Mouse (Mus musculus) limb, embryonic 12.5 days (tissue): Measurements from ENCODE around the gene Ces3a. TPM values are rescaled to one million over a fixed set of nuclear protein-coding genes. Genes with fewer than 3 reads are reported as not detected.
"Not testable (repeated sequence)": the region's sequence is repeated elsewhere in the genome, so short reads cannot be mapped to it uniquely, and the experiment has no call there.

Experiments
- ATAC-seq: fragments of 200-750 bp; cut with Nextera tagmentation; 2 replicates; pipeline ENCODE4 v1.8.0; 2017; ENCODE audit warnings: low read depth, moderate TSS enrichment; ENCODE audit not compliant: insufficient number of reproducible peaks, insufficient read depth, low FRiP score, low TSS enrichment
- H3K27ac ChIP-seq: fragments of 300-500 bp; sonication (generic); 2 replicates; pipeline ENCODE4 v1.5.1; 2016; ENCODE audit warnings: mild to moderate bottlenecking, moderate library complexity
- H3K27me3 ChIP-seq: fragments of 300-500 bp; sonication (generic); 2 replicates; pipeline ENCODE4 v1.6.1; 2016; ENCODE audit warnings: mild to moderate bottlenecking, moderate library complexity
- H3K36me3 ChIP-seq: fragments of 300-500 bp; sonication (generic); 2 replicates; pipeline ENCODE4 v1.6.1; 2016; ENCODE audit warnings: mild to moderate bottlenecking, moderate library complexity
- H3K4me1 ChIP-seq: fragments of 300-500 bp; sonication (generic); replicated peaks from 2 replicates; pipeline ENCODE4 v1.6.1; 2016
- H3K4me2 ChIP-seq: fragments of 300-500 bp; sonication (generic); 2 replicates; pipeline ENCODE4 v1.6.1; 2016; ENCODE audit warnings: mild to moderate bottlenecking, moderate library complexity
- H3K4me3 ChIP-seq: fragments of 300-500 bp; sonication (generic); replicated peaks from 2 replicates; pipeline ENCODE4 v1.5.1; 2016; ENCODE audit warnings: mild to moderate bottlenecking
- H3K9ac ChIP-seq: fragments of 300-500 bp; sonication (generic); replicated peaks from 2 replicates; pipeline ENCODE4 v1.6.1; 2016; ENCODE audit warnings: mild to moderate bottlenecking, moderate library complexity
- H3K9me3 ChIP-seq: fragments of 300-500 bp; sonication (generic); 2 replicates; pipeline ENCODE4 v1.6.1; 2016; ENCODE audit warnings: mild to moderate bottlenecking, moderate library complexity
- WGBS: fragments of 180-500 bp; shearing (Covaris S2); methylation state at CpG from one replicate; pipeline ENCODE4 v1.1.7; 2016; 5-methylcytosine and 5-hydroxymethylcytosine counted together
- polyA plus RNA-seq: library from polyadenylated mRNA; unstranded; fragments of >200 nt; fragmentation: Nextera tagmentation; extraction: Ambion mirVana; gene quantifications from 2 replicates; pipeline ENCODE4 v1.2.1, GENCODE M21; 2016

The Ces3a gene
- polyA plus RNA-seq, 1 experiment from 2014 or later = not detected

DNA sequence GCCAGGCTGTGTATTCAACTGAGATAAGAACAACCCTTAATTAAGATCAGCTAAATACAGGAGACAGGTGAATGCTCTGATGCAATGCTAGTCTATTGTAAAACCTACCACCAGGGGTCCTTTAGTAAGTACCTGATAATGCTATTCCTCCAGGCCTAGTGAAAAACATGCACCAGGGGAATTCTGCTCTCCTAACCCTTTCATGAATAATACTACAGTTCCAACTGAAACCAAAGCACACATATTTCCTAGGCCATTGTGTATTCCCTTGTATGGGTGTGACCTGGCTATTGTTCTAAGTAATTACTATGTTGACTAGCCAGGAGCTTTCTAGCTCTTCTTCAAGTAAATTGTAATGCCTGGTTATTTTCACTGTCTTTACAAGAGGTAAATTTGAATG is 11.7 kb downstream of the Ces3a start:
- H3K27ac ChIP-seq = no peak overlapping the region
- H3K4me3 ChIP-seq = no peak overlapping the region
- H3K36me3 ChIP-seq = no peaks in the 10 kb centered on the region
- no peaks in the 10 kb centered on the region for H3K27me3 ChIP-seq
- no peak overlapping the region for H3K4me2 ChIP-seq
- H3K9ac ChIP-seq = no peak overlapping the region
- H3K4me1 ChIP-seq = no peaks in the 10 kb centered on the region
- H3K9me3 ChIP-seq = 0 out of 2 replicates have a peak, but pooled peaks cover 3% of the 10 kb centered on the region
- ATAC-seq = no peak

DNA sequence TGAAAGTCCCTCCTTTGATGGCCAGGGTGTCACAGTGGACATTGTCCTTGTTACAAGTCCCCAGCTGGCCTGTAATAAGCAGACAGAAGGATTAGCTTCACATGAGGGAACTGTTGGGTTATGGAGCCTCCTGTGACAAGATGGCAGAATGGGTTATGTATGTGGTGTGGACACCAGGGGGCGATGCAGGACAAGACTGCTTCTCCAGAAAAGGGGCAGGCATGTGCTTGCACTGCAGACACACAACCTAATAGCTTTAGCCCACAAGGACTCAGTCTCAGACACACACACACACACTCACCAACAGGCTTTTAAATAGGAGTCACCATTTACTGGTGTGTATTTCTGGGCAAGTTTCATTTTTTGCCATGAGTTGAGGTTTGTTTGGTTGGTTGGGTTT is 18.4 kb downstream of the Ces3a start:
- Histone ChIP-seq H3K4me3 (no peak overlapping the region), H3K36me3 (no peaks in the 10 kb centered on the region), H3K4me1 (no peaks in the 10 kb centered on the region), H3K27ac (no peak overlapping the region), H3K9me3 (0 out of 2 replicates have a peak, but pooled peaks cover 3% of the 10 kb centered on the region), H3K9ac (no peak overlapping the region), H3K4me2 (no peak overlapping the region), H3K27me3 (no peaks in the 10 kb centered on the region)
- no peak for ATAC-seq
- 23% methylated on average over 1 of the region's 1 CpGs for WGBS

DNA sequence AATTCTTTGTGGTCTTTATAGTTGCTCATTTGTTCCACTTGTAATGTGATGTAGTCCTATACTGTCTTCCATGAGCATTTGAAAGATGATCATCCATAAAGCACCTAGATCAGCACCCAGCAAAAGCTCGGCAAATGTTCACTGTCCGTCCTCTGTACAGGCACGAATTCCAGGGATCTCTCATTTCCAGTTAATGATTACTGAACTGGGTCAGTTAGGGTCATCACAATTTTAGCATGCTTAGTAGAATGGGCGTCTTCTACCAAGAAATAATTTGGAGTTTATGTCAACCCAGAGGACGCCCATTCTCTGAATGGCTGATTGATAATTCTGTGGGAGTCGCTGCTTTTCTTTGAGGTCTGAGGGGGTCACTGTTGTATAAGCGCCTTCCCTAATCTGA is 19.5 kb downstream of the Ces3a start:
- not testable (repeated sequence) for H3K9me3 ChIP-seq, H3K36me3 ChIP-seq, H3K4me2 ChIP-seq, H3K4me3 ChIP-seq, ATAC-seq, H3K27ac ChIP-seq, H3K4me1 ChIP-seq, H3K9ac ChIP-seq, H3K27me3 ChIP-seq
- 77% methylated on average over 7 of the region's 7 CpGs for WGBS

DNA sequence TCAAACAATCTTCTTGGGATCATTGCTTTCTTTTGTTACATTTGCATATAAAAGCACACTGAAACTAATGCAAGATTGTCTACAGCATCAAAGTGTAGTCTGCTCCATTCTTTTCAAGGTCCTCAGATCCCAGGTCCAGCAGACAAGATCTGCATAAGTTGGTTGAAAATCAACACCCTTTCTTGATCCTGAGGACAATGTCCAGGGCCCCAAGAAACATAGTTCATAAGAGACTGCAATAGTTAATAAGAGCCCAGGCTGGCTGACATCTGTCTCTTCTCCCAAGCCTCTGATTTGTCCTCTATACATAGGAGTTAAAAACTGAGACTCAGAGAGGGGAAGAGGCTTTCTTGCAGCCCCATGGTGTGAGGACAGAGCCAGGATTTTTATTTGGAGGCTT is 20.6 kb downstream of the Ces3a start:
- no peak overlapping the region for H3K9ac ChIP-seq
- H3K4me1 ChIP-seq = no peaks in the 10 kb centered on the region
- no peak overlapping the region for H3K4me2 ChIP-seq
- no peaks in the 10 kb centered on the region for H3K9me3 ChIP-seq
- no peak overlapping the region for H3K27ac ChIP-seq
- ATAC-seq = no peak
- H3K4me3 ChIP-seq = no peak overlapping the region
- no peaks in the 10 kb centered on the region for H3K27me3 ChIP-seq
- H3K36me3 ChIP-seq = no peaks in the 10 kb centered on the region

DNA sequence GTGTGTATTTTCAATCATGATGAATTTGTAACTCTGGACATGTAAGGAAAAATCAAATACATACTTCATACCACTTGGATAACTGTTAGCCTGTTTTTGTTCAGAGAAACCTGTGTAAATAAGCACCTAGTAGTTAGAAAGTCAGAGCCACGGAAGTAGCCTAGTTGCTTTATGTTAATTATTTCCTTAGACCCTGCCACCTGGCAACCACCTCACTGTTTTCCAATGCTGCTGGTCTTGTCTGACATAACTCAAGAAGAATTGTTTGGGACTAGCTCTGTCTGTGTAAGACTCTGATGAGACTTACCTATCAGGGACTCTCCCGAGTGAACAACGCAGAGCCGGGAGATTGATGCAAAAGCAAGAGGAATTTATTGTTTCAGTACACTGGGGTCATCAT is 28.2 kb downstream of the Ces3a start:
- Histone ChIP-seq H3K9ac (no peak overlapping the region), H3K4me1 (no peaks in the 10 kb centered on the region), H3K9me3 (no peaks in the 10 kb centered on the region), H3K4me2 (no peak overlapping the region), H3K27ac (no peak overlapping the region), H3K36me3 (no peaks in the 10 kb centered on the region), H3K4me3 (no peak overlapping the region), H3K27me3 (no peaks in the 10 kb centered on the region)
- WGBS = 94% methylated on average over 4 of the region's 4 CpGs
- ATAC-seq = no peak

DNA sequence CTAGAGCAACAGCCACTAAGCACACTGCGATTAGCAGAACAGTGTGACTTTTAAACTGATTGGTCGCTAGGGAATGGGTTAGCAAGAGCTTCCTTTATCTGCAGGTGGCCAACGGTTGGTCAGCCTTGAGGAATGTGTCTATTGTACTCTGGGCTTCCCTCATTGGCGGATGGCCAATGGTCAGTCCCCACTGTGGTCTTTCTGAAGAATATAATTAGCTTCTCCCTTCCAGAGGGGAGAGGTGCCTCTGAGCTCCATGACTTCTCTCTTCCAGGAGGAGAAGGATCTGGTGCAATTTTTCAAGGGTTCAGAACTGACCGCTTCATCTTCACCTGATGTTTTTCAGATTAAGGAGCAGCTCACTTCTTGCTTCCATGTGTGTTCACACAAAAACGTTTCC is 28.7 kb downstream of the Ces3a start:
- Histone ChIP-seq H3K36me3 (no peaks in the 10 kb centered on the region), H3K9me3 (no peaks in the 10 kb centered on the region), H3K4me1 (no peaks in the 10 kb centered on the region), H3K4me2 (no peak overlapping the region), H3K27me3 (no peaks in the 10 kb centered on the region), H3K27ac (no peak overlapping the region), H3K9ac (no peak overlapping the region), H3K4me3 (no peak overlapping the region)
- no peak for ATAC-seq
- WGBS = 75% methylated on average over 6 of the region's 6 CpGs

DNA sequence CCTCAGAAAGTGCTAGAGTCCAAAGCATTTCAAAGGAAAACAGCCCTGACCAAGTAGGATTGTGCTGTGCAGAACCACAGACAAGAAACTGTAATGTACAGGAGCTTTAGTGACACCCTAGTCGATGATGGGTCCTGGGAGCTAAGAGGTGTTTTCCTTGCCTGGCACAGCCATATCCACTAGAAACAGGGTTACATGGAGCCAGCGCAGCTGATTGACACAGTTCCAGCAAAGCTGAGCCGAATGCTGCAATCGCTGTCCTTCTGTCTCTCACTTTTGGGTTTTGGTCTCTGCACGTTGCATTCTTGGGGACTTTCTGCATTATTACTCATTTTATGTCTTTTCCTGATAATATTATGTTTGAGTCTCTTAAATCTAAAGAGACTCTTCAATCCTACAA is 30.2 kb downstream of the Ces3a start:
- H3K4me1 ChIP-seq = no peaks in the 10 kb centered on the region
- WGBS = 83% methylated on average over 5 of the region's 5 CpGs
- no peaks in the 10 kb centered on the region for H3K9me3 ChIP-seq
- H3K36me3 ChIP-seq = no peaks in the 10 kb centered on the region
- H3K4me3 ChIP-seq = no peak overlapping the region
- no peak overlapping the region for H3K4me2 ChIP-seq
- H3K27me3 ChIP-seq = no peaks in the 10 kb centered on the region
- H3K9ac ChIP-seq = no peak overlapping the region
- no peak for ATAC-seq
- H3K27ac ChIP-seq = no peak overlapping the region

DNA sequence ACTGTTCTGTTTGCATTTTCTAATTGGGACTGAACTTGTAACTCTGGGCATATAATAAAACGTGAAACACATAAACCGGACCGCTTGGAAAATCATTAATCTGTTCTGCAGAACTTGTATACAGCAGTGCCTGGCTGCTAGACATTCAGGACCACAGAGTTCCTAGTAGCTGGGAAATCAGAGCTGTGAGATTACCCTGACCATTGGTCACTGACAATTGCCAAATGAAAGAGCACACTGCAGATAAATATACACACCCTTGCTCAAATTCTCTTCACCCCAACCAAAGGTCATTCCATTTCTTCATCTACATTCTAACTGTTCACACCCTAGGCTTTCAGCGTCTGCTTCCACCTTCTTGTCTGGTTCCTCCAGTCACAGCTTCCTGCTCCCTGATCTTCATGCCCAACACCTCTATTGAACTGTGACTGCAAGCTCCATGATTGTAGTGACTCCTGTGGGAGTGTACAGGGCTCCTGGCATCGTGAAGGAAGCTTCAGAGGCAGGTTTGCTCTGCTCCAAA is 32.5 kb downstream of the Ces3a start:
- H3K4me1 ChIP-seq = no peaks in the 10 kb centered on the region
- H3K4me2 ChIP-seq = no peak overlapping the region
- H3K27me3 ChIP-seq = no peaks in the 10 kb centered on the region
- no peak overlapping the region for H3K27ac ChIP-seq
- no peak overlapping the region for H3K9ac ChIP-seq
- no peaks in the 10 kb centered on the region for H3K36me3 ChIP-seq
- no peaks in the 10 kb centered on the region for H3K9me3 ChIP-seq
- ATAC-seq = no peak
- no peak overlapping the region for H3K4me3 ChIP-seq
- 61% methylated on average over 5 of the region's 5 CpGs for WGBS

DNA sequence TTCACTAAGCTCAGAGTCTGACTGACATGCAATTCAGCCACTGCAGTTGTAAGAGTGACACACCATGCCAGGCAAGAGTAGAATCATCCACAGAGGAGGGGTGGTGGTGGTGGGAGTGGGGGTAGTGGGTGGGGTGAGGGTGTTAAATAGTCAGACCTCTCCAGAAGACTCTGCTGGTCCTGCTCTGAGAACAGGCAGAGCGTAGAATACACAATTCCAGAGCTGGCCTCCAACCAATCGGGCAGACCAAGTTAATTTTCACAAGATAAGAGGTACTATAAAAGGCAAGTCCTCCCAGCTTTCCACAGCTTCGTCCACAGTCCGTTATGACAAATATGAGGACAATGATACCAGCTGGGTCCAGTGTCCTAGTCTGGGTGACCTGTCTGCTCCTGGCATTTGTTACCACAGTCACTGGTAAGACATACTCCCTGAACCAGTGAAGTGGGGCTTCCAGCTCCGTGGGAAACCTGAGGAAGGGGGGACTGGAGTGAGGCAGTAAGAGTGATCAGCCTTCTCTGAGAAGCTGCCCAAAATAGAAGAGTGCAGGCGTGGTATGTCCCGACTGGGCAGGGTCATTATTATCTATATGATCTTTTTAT is 35.1 kb downstream of the Ces3a start, which contains the start of gene Ces3b:
Gene Ces3b (plus strand): TSS at position 305 of the 602 bp plus-strand sequence.
- H3K4me3 ChIP-seq = no peak within 1 kb of the TSS
- no peak for ATAC-seq
- 75% methylated on average over 7 of the region's 7 CpGs for WGBS
- H3K9me3 ChIP-seq = no peaks in the 10 kb centered on the region
- no peaks in the 10 kb centered on the region for H3K27me3 ChIP-seq
- H3K36me3 ChIP-seq = no peaks in the 10 kb centered on the region
- H3K4me2 ChIP-seq = no peak within 1 kb of the TSS
- no peaks in the 10 kb centered on the region for H3K4me1 ChIP-seq
- H3K9ac ChIP-seq = no peak within 1 kb of the TSS
- H3K27ac ChIP-seq = no peak within 1 kb of the TSS

DNA sequence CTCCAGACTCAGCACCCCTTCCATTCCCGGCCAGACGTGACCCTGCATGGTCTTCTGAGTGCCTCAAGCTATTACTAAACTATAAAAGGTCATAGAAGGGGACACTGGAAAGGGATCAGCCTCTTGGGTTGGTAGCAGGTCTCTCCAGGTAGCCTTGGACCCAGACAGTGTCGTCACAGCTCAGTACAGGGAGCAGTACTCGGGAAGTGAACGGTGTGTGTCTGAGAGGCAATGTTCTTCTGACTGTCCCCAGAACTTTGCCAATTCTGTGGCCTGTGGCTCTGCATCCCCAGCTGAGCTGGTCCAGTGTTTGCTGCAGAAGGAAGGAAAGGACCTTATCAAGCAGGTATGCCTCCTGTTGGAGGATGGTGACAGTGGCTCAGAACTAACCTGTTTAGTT is 39.8 kb downstream of the Ces3a start:
- not testable (repeated sequence) for H3K36me3 ChIP-seq, ATAC-seq
- 81% methylated on average over 5 of the region's 5 CpGs for WGBS

DNA sequence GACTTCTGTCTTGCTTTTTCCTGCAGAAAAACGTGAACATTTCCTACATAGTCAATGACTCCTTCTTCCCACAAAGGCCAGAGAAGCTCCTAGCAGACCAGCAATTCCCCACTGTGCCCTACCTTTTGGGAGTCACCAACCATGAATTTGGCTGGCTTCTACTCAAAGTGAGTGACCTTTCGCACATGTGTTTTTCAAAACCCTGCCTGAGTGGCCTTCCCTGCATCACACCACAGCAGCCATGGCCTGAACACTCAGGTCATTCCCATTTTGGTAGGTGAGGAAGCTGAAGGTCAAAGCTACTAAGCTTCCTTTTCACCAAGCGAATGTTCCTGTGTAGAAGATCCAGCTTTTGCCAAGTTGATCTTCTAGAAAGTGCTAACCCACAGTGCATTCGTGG is 40.2 kb downstream of the Ces3a start:
- H3K36me3 ChIP-seq = no peaks in the 10 kb centered on the region
- 66% methylated on average over 4 of the region's 4 CpGs for WGBS
- no peak overlapping the region for H3K4me3 ChIP-seq
- no peak overlapping the region for H3K9ac ChIP-seq
- no peaks in the 10 kb centered on the region for H3K9me3 ChIP-seq
- ATAC-seq = no peak
- no peaks in the 10 kb centered on the region for H3K4me1 ChIP-seq
- H3K4me2 ChIP-seq = no peak overlapping the region
- H3K27me3 ChIP-seq = no peaks in the 10 kb centered on the region
- H3K27ac ChIP-seq = no peak overlapping the region

More for the DNA sequence above, 39.8 kb downstream of the Ces3a start:
- not testable (repeated sequence) for H3K4me1 ChIP-seq, H3K9me3 ChIP-seq, H3K4me2 ChIP-seq, H3K9ac ChIP-seq, H3K27ac ChIP-seq, H3K27me3 ChIP-seq, H3K4me3 ChIP-seq

DNA sequence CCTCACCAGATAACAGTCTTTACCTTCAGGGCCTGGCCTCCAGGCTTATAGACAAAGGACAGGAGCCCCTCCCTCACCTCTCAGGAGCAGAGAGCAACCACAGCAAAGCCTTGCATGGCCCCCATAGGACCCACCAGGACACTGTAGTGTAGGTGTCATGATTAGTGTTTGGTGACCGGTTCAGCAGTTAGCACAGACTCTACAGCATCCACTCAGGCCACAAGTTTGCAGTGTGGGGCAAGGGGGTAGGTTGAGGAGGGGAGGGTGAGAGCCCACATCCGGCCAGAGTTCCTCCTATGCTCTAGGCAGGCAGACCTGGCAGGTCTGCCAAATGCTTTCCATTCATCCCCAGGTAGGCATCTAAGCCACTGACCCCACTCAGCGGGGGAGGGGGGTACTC is 45.6 kb downstream of the Ces3a start:
- H3K4me2 ChIP-seq = no peak overlapping the region
- ATAC-seq = no peak

More for the DNA sequence above, 45.6 kb downstream of the Ces3a start:
- no peaks in the 10 kb centered on the region for H3K9me3 ChIP-seq
- 85% methylated on average over 3 of the region's 3 CpGs for WGBS
- no peak overlapping the region for H3K4me3 ChIP-seq
- H3K4me1 ChIP-seq = no peaks in the 10 kb centered on the region
- H3K36me3 ChIP-seq = no peaks in the 10 kb centered on the region
- no peak overlapping the region for H3K9ac ChIP-seq
- no peaks in the 10 kb centered on the region for H3K27me3 ChIP-seq
- no peak overlapping the region for H3K27ac ChIP-seq
